Mouse (Mus musculus) kidney, adult 2 months (tissue): ENCODE results near the gene Sox30. TPM values are rescaled to one million over a fixed set of nuclear protein-coding genes. Genes with fewer than 3 reads are reported as not detected.

Experiments
- DNase-seq: peaks from one replicate; pipeline ENCODE4 v3.0.0; 2021
- H3K27ac ChIP-seq: fragments of 200-500 bp; 2 replicates; pipeline ENCODE4 v1.5.1; 2012; ENCODE audit warnings: low read depth, low read length, control low read depth, inconsistent platforms; ENCODE audit not compliant: insufficient read depth
- H3K27me3 ChIP-seq: fragments of 200-500 bp; replicated peaks from 2 replicates; pipeline ENCODE4 v1.6.1; 2012; ENCODE audit warnings: mild to moderate bottlenecking, moderate library complexity, low read length, inconsistent platforms; ENCODE audit not compliant: control insufficient read depth, insufficient read depth
- H3K36me3 ChIP-seq: fragments of 200-500 bp; 2 replicates; pipeline ENCODE4 v1.6.1; 2012; ENCODE audit warnings: mild to moderate bottlenecking, moderate library complexity, low read length, inconsistent platforms; ENCODE audit not compliant: control insufficient read depth, insufficient read depth
- H3K4me1 ChIP-seq: fragments of 200-500 bp; 2 replicates; pipeline ENCODE4 v1.6.1; 2011; ENCODE audit warnings: low read length; ENCODE audit not compliant: control insufficient read depth, insufficient read depth
- H3K4me3 ChIP-seq: fragments of 200-500 bp; 2 replicates; pipeline ENCODE4 v1.5.1; 2011; ENCODE audit warnings: mild to moderate bottlenecking, low read depth, low read length, control low read depth; ENCODE audit not compliant: insufficient read depth
- CTCF ChIP-seq: fragments of 200-500 bp; conservative IDR thresholded peaks from 2 replicates; pipeline ENCODE4 v1.5.1; 2011; ENCODE audit warnings: low read depth, mild to moderate bottlenecking, control low read depth, low read length, moderate library complexity, mixed read lengths; ENCODE audit not compliant: insufficient read depth, insufficient read length
- POLR2A ChIP-seq: fragments of 200-500 bp; IDR thresholded peaks from one replicate; pipeline ENCODE4 v1.6.1; 2011; ENCODE audit warnings: low read depth, low read length, control low read depth
- WGBS: fragments of 180-500 bp; shearing (Covaris S2); methylation state at CpG from one replicate; pipeline ENCODE4 v1.1.7; 2018; 5-methylcytosine and 5-hydroxymethylcytosine counted together
- polyA plus RNA-seq: library from polyadenylated mRNA; depleted of rRNA; stranded (reverse); fragments of >200 nt; gene quantifications from 2 replicates; pipeline ENCODE4 v1.2.3, GENCODE M21; 2012

The Sox30 gene
- polyA plus RNA-seq, 1 experiment = 0.11 TPM

GRCm38 (mm10) chr11:46030026-46030425 is 49.9 kb downstream of the Sox30 start:
- Histone ChIP-seq H3K4me3 (no peak overlapping the region), H3K27me3 (no peaks in the 10 kb centered on the region), H3K4me1 (no peaks in the 10 kb centered on the region), H3K36me3 (no peaks in the 10 kb centered on the region), H3K27ac (no peak overlapping the region)
- TF ChIP-seq CTCF (no peak), POLR2A (no peak)
- DNase-seq = no peak
- WGBS = 84% methylated on average over 2 of the region's 2 CpGs

GRCm38 (mm10) chr11:46031470-46031869 is 51.4 kb downstream of the Sox30 start:
- TF ChIP-seq POLR2A (no peak), CTCF (no peak)
- H3K27me3 ChIP-seq = no peaks in the 10 kb centered on the region
- H3K36me3 ChIP-seq = no peaks in the 10 kb centered on the region
- no peak for DNase-seq
- no peak overlapping the region for H3K27ac ChIP-seq
- no peak overlapping the region for H3K4me3 ChIP-seq
- no peaks in the 10 kb centered on the region for H3K4me1 ChIP-seq
- 42% methylated on average over 3 of the region's 3 CpGs for WGBS

- H3K4me1 ChIP-seq = no peaks in the 10 kb centered on the region
- no peak overlapping the region for H3K4me3 ChIP-seq
- H3K27me3 ChIP-seq = no peaks in the 10 kb centered on the region
- no peak for TF ChIP-seq POLR2A
- TF ChIP-seq CTCF = no peak
- WGBS = 83% methylated on average over 7 of the region's 7 CpGs
- H3K27ac ChIP-seq = no peak overlapping the region
- no peaks in the 10 kb centered on the region for H3K36me3 ChIP-seq
- DNase-seq = no peak
Observed at GRCm38 (mm10) chr11:46032956-46033355, 52.8 kb downstream of the Sox30 start.

- 97% methylated on average over 10 of the region's 10 CpGs for WGBS
- Histone ChIP-seq H3K36me3 (no peaks in the 10 kb centered on the region), H3K27me3 (no peaks in the 10 kb centered on the region), H3K4me3 (no peak overlapping the region), H3K4me1 (no peaks in the 10 kb centered on the region), H3K27ac (no peak overlapping the region)
- TF ChIP-seq POLR2A (no peak), CTCF (no peak)
- DNase-seq = no peak
Observed at GRCm38 (mm10) chr11:46036374-46036773, 56.3 kb downstream of the Sox30 start.

- Histone ChIP-seq H3K27ac (peak overlapping the region; percentile 8; the same call in 1 of the 2 replicates), H3K4me3 (peak overlapping the region; percentile 7; the same call in 1 of the 2 replicates), H3K4me1 (no peaks in the 10 kb centered on the region), H3K27me3 (no peaks in the 10 kb centered on the region), H3K36me3 (no peaks in the 10 kb centered on the region)
- WGBS = 44% methylated on average over 15 of the region's 15 CpGs
- DNase-seq = no peak
- TF ChIP-seq POLR2A (no peak), CTCF (no peak)
Observed at GRCm38 (mm10) chr11:46038901-46039300, 58.8 kb downstream of the Sox30 start.

- TF ChIP-seq POLR2A (no peak), CTCF (no peak)
- Histone ChIP-seq H3K27me3 (no peaks in the 10 kb centered on the region), H3K36me3 (no peaks in the 10 kb centered on the region), H3K27ac (peak overlapping the region; percentile 8; the same call in 1 of the 2 replicates), H3K4me1 (no peaks in the 10 kb centered on the region), H3K4me3 (peak overlapping the region; percentile 7)
- peak; percentile 64 for DNase-seq
- 14% methylated on average over 11 of the region's 11 CpGs for WGBS
Observed at GRCm38 (mm10) chr11:46039335-46039734, 59.2 kb downstream of the Sox30 start.

- Histone ChIP-seq H3K27me3 (no peaks in the 10 kb centered on the region), H3K4me3 (no peak overlapping the region), H3K4me1 (no peaks in the 10 kb centered on the region), H3K27ac (no peak overlapping the region), H3K36me3 (no peaks in the 10 kb centered on the region)
- no peak for TF ChIP-seq CTCF
- no peak for TF ChIP-seq POLR2A
- 71% methylated on average over 9 of the region's 9 CpGs for WGBS
- DNase-seq = no peak
Observed at GRCm38 (mm10) chr11:46040841-46041556, 60.9 kb downstream of the Sox30 start.
